Mouse (Mus musculus) C2C12 (cell line): ENCODE measurements around the gene Ctsa. TPM values are rescaled to one million over a fixed set of nuclear protein-coding genes. Genes with fewer than 3 reads are reported as not detected.

Experiments used
- H3K27me3 ChIP-seq: one replicate; pipeline ENCODE4 v1.6.1; 2011; ENCODE audit not compliant: control insufficient read depth, insufficient read depth, insufficient read length
- H3K36me3 ChIP-seq: one replicate; pipeline ENCODE4 v1.6.1; 2011; ENCODE audit not compliant: control insufficient read depth, insufficient read depth
- H3K4me3 ChIP-seq: one replicate; pipeline ENCODE4 v1.5.1; 2011; ENCODE audit warnings: mild to moderate bottlenecking, control low read depth; ENCODE audit not compliant: poor library complexity, insufficient read depth, severe bottlenecking
- H3K79me2 ChIP-seq: one replicate; pipeline ENCODE4 v1.6.1; 2011; ENCODE audit not compliant: control insufficient read depth, insufficient read depth
- H3K79me3 ChIP-seq: one replicate; pipeline ENCODE4 v1.6.1; 2011; ENCODE audit warnings: low read depth, control low read depth
- H3ac ChIP-seq: one replicate; pipeline ENCODE3; 2011; ENCODE audit warnings: low read depth; ENCODE audit not compliant: control insufficient read depth, insufficient read length
- CEBPB ChIP-seq: IDR thresholded peaks from one replicate; pipeline ENCODE4 v1.6.1; 2011; ENCODE audit warnings: low read depth, mild to moderate bottlenecking, control low read depth, moderate library complexity
- CTCF ChIP-seq: IDR thresholded peaks from one replicate; pipeline ENCODE4 v1.5.1; 2011; ENCODE audit not compliant: control insufficient read depth, insufficient read depth, insufficient read length
- FOSL1 ChIP-seq: IDR thresholded peaks from one replicate; pipeline ENCODE4 v1.8.0; 2011; ENCODE audit warnings: mild to moderate bottlenecking, low read length; ENCODE audit not compliant: poor library complexity, insufficient read depth, severe bottlenecking
- MAX ChIP-seq: IDR thresholded peaks from one replicate; pipeline ENCODE4 v1.6.1; 2011; ENCODE audit warnings: mild to moderate bottlenecking, control low read depth
- MYOD1 ChIP-seq: IDR thresholded peaks from one replicate; pipeline ENCODE4 v1.6.1; 2011; ENCODE audit warnings: low read depth; ENCODE audit not compliant: control insufficient read depth, insufficient read length
- MYOG ChIP-seq: IDR thresholded peaks from one replicate; pipeline ENCODE4 v1.6.1; 2011; ENCODE audit not compliant: control insufficient read depth, insufficient read length; ENCODE audit errors: extremely low read depth
- USF1 ChIP-seq: IDR thresholded peaks from one replicate; pipeline ENCODE4 v1.6.1; 2011; ENCODE audit warnings: low read depth, mild to moderate bottlenecking, control low read depth, moderate library complexity
- polyA plus RNA-seq: library from polyadenylated mRNA; unstranded; fragments of >200 nt; fragmentation: generic; extraction: Trizol; gene quantifications from one replicate; pipeline ENCODE4 v1.2.1, GENCODE M21; 2012; ENCODE audit warnings: missing spikeins

The Ctsa gene
- polyA plus RNA-seq, 1 experiment: 160 TPM

DNA sequence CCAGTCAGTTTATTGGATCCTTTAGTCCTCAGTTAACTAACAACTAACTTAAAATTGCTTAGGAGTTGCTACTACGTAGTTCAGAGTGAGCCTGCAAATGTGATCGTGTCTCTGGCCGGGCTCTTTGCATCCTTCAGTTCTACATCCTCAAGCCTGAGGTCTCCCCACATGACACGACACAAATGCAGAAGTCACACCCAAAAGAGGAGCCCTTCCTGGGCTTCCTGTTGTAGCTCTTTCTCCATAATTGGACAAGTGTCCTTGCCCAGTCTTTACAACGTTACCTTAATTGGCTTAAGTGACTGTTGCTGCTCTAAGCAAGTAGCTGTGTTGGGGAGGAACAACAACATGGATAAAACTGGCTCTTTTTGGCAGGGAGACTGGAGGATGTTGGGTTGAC is 17.3 kb upstream of the Ctsa start:
- Histone ChIP-seq H3ac (no peak overlapping the region), H3K4me3 (no peak overlapping the region)

DNA sequence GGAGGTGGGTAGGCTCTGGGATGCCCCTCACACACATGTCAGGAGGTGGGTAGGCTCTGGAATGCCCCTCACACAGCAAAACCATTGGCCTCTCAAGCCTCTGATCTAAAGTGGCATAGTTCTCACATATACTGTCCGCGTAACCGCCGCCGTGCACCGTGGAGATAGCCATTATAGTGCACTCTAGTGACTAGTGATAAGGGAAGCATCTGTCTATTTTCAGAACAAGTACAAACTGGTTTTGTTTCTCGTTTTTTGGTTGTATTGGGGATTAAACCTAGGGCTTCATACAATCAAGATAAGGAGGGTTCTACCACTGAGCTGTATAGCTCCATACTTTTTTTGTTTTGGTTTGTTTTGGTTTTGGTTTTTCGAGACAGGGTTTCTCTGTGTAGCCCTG is 16.9 kb upstream of the Ctsa start:
- Histone ChIP-seq H3K79me2 (no peaks in the 10 kb centered on the region), H3K4me3 (no peak overlapping the region), H3K36me3 (peaks cover 8% of the 10 kb centered on the region), H3ac (no peak overlapping the region), H3K79me3 (no peaks in the 10 kb centered on the region), H3K27me3 (no peaks in the 10 kb centered on the region)
- no peak for TF ChIP-seq FOSL1
- TF ChIP-seq USF1: no peak
- TF ChIP-seq MYOD1: no peak
- no peak for TF ChIP-seq MYOG

More for the DNA sequence above, 17.3 kb upstream of the Ctsa start:
- H3K27me3 ChIP-seq: no peaks in the 10 kb centered on the region
- H3K79me2 ChIP-seq: no peaks in the 10 kb centered on the region
- no peaks in the 10 kb centered on the region for H3K79me3 ChIP-seq
- H3K36me3 ChIP-seq: peaks cover 5% of the 10 kb centered on the region
- TF ChIP-seq MAX (no peak), CEBPB (no peak), FOSL1 (no peak), USF1 (no peak), MYOG (no peak), MYOD1 (no peak), CTCF (no peak)

DNA sequence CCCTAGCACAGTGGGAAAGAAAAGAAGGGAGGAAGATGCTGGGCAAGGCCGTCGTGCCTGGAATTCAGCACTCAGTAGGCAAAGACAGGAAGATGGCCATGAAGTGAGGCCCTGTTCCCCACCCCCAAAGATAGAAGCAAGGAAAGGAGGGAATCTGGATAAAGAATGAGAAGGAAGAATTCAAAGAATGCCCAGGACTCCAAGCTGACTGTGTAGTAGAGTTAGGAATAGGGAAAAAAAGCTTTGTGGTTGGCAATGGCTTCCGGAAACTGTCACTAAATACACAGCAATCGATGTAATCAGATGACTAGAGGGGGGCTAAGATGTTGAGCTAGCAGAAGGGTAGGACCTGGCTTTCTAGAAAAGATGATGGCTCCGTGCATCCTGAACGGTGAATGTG is 15.5 kb upstream of the Ctsa start:
- H3K79me3 ChIP-seq: no peaks in the 10 kb centered on the region
- peaks cover 8% of the 10 kb centered on the region for H3K36me3 ChIP-seq
- H3K79me2 ChIP-seq: no peaks in the 10 kb centered on the region
- TF ChIP-seq CEBPB: no peak
- no peak for TF ChIP-seq USF1
- TF ChIP-seq MAX: no peak
- TF ChIP-seq FOSL1: no peak
- TF ChIP-seq MYOG: no peak
- no peak for TF ChIP-seq CTCF
- no peak for TF ChIP-seq MYOD1
- no peak overlapping the region for H3K4me3 ChIP-seq
- H3ac ChIP-seq: no peak overlapping the region
- H3K27me3 ChIP-seq: no peaks in the 10 kb centered on the region

DNA sequence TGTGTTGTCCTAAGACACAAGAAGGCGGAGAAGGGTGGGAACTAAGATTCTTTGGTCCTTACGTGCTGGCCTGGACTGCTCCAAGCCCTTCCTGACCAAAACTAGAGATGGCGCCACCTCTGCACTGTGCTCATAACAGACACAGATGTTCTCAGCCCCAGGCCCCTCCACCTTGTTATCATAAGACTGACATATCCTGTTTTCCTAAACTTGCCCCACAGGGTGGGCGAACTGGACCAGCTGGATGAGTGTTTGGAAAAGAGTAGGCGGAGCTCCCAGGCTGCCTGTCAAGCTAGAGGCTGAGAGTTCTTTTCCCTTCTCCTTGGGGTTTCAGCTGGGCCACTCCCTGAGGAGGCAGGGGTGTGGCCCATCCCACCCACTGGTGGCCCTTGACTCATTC is 15.0 kb upstream of the Ctsa start:
- peaks cover 8% of the 10 kb centered on the region for H3K36me3 ChIP-seq
- no peaks in the 10 kb centered on the region for H3K79me3 ChIP-seq
- TF ChIP-seq CEBPB: no peak
- TF ChIP-seq MYOG: no peak
- TF ChIP-seq CTCF: no peak
- no peak for TF ChIP-seq USF1
- TF ChIP-seq FOSL1: no peak
- no peak for TF ChIP-seq MYOD1
- TF ChIP-seq MAX: no peak
- H3K4me3 ChIP-seq: no peak overlapping the region
- H3K27me3 ChIP-seq: no peaks in the 10 kb centered on the region
- no peaks in the 10 kb centered on the region for H3K79me2 ChIP-seq
- H3ac ChIP-seq: no peak overlapping the region

DNA sequence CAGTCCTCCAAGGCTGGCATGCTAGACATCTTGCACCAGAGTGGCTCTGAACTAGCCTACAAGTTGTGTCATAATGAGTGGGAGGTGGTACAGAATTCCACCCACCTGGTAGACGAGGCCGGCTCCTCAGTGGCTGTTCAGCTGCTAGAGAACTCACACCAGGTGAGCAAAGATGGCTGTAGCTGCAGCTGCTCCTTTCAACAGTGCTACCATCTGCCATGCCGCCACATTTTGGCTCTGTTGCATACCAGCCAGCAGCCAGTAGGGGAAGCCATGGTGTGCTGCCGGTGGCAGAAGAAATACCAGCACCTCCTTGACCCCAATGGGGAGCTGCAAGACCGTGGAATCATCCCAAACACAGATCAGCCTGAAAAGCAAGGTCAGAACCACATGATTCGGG is 11.6 kb upstream of the Ctsa start:
- H3ac ChIP-seq: no peak overlapping the region
- H3K79me2 ChIP-seq: peaks cover 21% of the 10 kb centered on the region
- TF ChIP-seq USF1: no peak
- TF ChIP-seq FOSL1: no peak
- TF ChIP-seq MYOD1: no peak
- TF ChIP-seq MYOG: no peak
- TF ChIP-seq CTCF: no peak
- no peak for TF ChIP-seq MAX
- no peak for TF ChIP-seq CEBPB
- H3K4me3 ChIP-seq: no peak overlapping the region
- peaks cover 7% of the 10 kb centered on the region for H3K79me3 ChIP-seq
- H3K36me3 ChIP-seq: peaks cover 25% of the 10 kb centered on the region
- H3K27me3 ChIP-seq: no peaks in the 10 kb centered on the region

DNA sequence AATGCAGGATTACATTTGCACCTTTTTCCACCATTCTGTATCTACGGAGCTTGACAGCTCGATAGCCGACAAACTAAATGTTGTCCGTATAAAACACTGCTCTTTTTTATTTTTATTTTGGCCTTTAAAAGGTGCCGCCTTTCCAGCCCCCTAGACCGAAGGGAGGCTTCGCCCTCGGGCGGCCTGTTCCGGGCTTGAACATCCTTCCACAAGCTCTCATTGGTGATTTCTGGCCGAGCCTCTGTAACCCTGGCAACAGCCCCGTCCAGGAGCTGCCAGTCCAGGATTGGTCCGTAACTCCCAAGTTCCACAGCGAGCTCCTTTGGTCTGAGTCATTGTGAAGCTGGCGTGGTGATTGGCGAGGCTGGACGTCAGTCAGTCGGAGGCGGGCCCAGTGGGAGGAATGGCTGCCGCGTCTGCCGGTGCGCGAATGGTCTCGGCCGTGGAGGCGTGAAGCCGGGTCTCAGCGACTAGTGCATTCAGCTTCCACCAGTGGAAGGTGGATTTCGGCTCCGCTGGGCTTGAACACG is 10.0 kb upstream of the Ctsa start, which contains the start of gene Zswim1:
Gene Zswim1, plus strand, starts transcription at position 51 of the 530 bp plus-strand sequence.
- TF ChIP-seq USF1 (no peak), MAX (no peak), CTCF (no peak), CEBPB (no peak), MYOD1 (no peak), MYOG (no peak), FOSL1 (no peak)
- H3K36me3 ChIP-seq: peaks cover 40% of the 10 kb centered on the region
- peaks cover 7% of the 10 kb centered on the region for H3K79me3 ChIP-seq
- no peaks in the 10 kb centered on the region for H3K27me3 ChIP-seq
- H3ac ChIP-seq: peak within 1 kb of the TSS; percentile 69
- peak within 1 kb of the TSS; percentile 89 for H3K4me3 ChIP-seq
- peaks cover 28% of the 10 kb centered on the region for H3K79me2 ChIP-seq
